Mouse (Mus musculus) yolk sac, embryonic 10.5 days (tissue): ENCODE data around the gene Krt12.

Experiments used
- DNase-seq: peaks from one replicate; pipeline ENCODE4 v3.0.0-alpha.2; 2017; ENCODE audit warnings: low spot score

Gene Krt12

DNA sequence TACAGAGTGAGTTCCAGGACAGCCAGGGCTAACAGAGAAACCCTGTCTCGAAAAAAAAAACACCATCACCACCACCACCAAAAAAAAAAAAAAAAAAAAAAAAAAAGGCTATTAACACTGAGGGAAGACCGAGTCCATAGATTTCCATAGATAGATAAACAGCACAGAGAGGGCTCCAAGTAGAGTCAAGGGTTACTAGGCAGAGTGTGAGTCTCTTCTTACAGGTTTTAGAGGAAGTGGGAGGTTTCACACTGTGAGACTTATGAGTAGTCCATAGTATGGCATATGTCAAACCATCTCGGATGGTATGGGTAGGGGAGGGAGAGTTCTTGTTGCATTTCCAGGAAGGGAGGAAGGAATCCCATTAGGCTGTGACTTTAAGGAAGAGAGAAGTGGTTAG lies 24.0 kb downstream of the Krt12 start:
- DNase-seq: no peak

DNA sequence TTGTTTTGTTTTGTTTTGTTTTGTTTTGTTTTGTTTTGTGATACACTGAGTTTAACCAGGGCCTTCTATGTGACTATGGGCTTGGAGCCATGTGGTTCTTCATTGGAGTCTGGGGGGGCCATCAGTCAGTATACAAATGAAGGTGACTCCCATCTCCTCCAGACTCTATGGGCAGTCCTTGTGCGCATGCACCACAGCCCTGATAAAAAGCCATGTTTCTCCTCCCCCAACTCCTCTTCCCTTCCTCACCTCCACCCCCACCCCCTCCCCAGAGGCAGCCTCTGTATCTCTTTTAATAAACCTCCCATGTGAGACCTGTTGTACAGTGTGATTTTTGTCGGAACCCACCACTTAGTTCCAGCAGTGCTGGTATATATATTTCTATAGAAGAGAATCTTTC lies 25.4 kb downstream of the Krt12 start:
- no peak for DNase-seq

DNA sequence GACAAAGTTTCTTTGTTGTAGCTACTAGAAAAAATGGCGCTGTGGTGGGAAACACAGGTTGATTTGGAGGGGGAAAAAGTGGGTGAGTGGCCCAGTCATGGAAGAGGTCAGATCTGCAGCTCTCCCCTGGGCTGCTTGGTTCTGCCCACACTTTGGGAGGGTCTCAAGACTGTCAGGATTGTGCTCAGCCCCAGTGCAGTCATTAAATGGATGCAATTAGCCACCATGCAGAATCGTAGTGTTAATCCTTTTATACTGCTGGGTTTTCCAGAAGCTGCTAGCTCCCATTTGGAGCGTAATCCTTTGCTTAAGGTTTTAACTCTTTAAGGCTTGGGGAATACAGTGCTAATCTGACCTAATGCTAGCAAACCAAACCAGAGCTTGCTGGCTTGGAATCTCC lies 26.0 kb downstream of the Krt12 start:
- DNase-seq: no peak

DNA sequence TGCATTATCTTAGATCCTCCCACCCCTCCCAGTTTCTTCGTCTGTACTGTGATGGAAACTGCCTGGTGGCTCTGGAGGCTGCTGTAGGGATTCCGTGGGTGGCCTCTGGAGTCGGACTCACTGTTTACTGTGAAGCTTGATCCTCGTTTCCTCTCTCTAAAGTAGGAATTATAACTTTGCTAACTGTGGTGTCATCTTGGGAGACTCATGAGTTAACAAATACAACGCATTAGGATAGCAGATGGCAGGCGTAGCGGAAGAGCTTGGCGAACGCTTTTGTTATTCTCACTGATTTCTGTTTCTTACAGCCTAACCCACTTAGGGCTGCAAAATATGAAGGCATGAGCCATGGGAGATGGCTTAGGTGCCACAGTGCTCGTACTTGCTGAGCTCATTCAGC lies 29.6 kb downstream of the Krt12 start:
- no peak for DNase-seq

DNA sequence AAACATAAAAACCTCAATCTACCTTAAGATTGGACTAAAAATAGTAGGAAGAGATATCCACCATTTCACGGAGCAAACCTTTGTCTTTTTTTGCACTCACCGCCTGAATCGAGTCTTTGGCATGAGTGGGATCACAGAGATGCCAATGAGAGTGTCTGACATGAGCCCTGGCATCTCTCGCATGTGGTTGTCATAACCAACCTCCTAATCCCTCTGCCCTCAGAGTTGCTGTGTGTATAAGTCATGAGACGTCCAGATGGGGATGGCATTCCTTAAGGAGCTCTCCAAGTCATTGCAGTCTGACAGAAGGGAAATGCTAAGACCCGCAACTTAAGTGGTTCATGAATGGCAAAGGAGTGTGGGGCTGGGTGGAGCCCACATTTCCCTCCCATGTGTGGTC lies 30.7 kb downstream of the Krt12 start:
- DNase-seq: no peak

DNA sequence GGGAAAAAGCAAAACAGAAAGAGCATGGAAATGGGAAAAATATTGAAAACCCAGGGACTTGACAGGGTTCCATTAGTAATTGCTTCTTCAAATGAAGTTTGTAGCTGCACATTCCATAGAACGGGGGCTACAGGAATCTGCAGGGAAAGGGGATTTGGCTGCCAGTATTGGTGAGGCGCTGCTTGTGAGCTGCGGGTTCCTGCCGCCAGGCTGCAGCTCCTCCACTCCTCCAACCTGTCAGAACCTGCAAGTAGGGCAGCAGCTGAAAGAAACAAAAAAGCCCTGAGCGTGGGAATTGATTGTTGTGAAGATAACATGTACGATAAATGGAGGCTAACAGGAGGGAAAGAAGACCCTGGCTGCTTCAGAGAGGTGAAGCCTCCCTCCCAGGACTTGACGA lies 31.2 kb downstream of the Krt12 start:
- DNase-seq: no peak

DNA sequence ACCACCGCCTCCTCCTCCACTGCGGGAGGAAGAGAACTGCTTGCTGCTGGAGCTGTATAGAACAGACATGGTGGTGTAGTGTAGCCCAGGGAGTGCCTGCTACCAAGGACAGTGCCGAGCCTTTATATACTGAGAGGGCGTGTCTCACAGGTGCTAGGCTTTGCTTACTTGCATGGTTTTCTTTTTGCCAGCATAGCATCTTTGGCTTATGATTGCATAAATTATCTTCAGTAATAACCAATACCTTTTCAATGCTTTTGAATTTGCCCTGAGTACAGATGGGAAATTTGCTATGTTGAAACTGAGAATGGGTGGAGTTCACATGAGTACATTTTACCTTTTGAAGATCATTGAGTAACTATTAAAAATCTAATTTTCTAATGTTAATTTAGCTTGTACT lies 32.8 kb downstream of the Krt12 start, which contains the start of gene Krt10:
TSS of gene Krt10 (minus strand) at position 101 of the 400 bp plus-strand sequence.
- DNase-seq: no peak

DNA sequence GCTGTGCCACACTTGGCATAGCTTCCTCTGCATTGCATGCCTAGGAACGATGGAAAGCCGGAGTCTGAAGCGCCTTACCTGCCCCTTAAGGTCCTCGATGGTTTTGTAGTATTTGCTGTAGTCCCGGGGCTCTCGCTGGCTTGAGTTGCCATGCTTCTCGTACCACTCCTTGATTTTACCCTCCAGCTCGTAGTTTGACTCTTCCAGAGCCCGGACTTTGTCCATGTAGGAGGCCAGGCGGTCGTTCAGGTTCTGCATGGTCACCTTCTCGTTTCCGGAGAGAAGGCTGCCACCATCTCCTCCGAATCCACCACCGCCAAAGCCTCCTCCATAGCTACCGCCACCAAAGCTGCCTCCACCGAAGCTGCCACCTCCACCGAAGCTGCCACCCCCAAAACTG lies 33.4 kb downstream of the Krt12 start:
- DNase-seq: no peak

DNA sequence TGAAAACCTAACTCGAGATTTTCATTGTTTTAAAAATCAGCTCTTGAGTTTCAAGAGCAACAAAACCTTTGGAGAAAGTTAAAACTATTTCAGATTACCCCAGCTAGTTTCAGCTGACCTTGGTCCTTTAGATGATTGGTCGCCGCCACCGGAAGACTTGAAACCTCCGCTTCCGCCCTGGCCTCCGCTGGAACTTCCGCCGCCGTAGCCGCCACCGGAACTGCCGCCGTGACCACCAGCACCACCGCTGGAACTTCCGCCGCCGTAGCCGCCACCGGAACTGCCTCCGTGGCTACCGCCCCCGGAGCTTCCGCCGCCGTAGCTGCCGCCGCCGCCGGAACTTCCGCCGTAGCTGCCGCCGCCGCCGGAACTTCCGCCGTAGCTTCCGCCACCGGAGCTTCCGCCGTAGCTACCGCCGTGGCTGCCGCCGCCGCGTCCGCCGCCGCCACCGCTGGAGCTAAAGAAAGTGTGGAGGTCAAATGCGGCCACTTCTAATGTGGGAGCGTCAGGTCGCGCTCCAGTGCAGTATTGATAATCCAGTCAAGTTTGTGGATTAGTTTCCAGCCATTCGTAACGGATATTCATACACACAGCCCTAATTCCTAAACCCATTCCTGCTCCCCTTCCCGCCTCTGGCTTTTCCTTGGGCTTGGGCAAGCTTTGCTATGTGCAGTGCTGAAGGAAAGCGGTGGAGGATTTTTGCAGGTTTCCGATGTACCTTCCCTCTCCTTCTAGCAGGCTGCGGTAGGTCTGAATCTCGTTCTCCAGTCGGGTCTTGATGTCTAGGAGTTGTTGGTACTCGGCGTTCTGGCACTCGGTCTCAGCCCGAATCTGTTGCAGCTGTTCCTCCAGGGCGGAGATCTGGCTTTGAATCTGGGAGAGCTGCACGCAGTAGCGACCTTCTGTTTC lies 36.0 kb downstream of the Krt12 start:
- peak; percentile 89 for DNase-seq

DNA sequence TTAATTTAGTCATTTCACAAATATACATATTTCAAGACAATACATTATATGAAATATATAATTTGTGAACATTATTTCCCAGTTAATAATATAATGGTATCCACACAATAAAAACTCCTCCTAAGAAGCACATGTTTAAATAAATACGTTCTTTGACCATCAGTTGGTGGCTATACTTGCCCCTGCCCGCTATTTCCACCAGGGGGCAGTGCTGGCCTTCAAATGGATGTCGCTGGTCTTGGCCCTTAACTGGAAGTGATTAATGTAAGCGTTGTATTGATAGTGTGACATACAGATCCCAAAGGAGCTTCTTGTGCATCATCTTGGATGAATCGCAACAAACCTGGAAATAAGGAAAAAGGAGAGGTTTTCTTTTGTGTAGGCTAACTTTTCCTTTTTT lies 42.5 kb downstream of the Krt12 start:
- peak; percentile 5 for DNase-seq

DNA sequence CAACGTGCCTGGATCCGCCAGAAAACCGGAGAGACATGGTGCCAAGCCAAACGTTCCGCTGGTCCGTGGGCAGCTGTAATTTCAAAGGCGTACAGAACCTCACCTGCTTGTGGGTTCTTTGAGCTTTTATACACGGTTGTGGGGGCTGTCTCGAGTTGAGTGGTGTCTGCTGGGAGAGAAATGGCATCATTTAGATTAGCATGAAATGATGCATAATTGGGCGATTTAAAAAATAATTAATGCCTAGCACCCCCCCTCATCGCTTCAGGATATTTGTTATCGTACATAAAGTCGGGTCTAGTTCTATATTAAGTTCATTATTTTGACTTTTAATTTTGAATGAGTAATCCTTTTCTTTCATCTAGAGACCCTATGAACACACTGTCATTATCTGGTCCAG lies 47.3 kb downstream of the Krt12 start, which contains the start of gene Krt28:
TSS of gene Krt28 (minus strand) at position 101 of the 400 bp plus-strand sequence.
- DNase-seq: no peak

DNA sequence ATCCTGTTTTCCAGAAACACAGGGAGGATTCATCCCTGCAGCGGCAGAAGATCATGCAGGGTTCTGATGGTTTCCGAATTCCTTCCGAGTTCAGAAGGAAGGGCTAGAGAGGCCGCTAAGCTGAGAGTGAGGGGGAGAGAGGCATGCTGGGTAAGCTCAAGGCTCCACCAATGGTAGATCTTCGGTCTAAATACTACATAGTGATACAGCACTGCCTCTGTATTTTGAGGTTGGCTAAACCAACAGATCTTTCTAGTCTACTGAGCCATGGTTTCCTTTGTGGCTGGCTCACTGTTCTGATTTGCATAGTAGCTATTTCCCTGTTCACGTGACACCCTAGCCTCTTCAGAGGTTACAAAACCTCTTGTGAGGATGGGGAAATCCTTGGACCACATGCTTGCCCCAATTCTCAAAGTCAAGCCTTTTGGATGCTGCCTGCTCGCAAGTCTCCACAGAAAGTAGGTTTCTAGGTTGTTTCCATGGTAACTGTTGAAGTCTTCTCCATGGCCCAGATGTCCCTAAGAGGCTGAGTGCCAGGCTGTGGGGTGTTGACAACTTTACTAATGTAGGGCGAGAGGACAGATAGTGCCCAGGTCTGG lies 52.1 kb downstream of the Krt12 start:
- no peak for DNase-seq

DNA sequence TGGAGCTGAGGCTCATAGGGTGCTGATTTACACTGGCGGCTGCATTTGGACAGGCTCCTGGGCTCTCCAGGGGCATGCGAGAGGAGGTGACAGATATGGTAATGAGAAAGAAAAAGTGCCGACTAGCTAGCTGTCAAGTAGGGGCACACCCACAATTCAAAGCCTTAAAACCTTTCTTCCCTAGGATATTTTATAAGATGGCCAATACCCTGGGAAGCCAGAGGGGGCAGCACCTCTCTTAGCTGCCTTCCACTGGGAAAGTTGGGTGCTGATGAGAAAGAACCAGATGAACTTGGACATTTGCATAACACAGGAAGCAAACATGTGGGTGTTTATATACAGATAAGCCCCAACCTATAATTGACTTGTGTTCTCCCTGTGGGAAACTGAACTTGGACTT lies 52.8 kb downstream of the Krt12 start:
- no peak for DNase-seq

DNA sequence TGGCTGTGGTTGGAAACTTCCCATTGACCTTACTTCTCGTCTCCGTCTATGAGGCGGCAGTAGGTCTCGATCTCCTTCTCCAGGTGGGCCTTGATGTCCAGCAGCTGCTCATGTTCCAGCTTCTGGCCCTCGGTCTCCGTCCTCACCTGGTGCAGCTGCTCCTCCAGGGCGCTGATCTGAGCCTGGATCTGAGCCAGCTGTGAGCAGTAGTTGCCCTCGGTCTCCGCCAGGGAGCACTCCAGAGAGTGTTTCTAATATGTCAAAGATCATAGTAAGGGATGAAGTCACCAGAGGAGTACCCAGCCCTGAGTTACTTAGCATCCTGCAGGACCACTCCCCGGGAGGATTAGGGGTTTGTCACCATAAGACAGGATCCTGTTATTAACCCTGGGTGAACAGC lies 55.3 kb downstream of the Krt12 start:
- no peak for DNase-seq
